Mouse (Mus musculus): ENCODE results near the gene Slc9a7. TPM values are rescaled to one million over a fixed set of nuclear protein-coding genes. Genes with fewer than 3 reads are reported as not detected.
A peak's percentile ranks its signal among the peaks of the same experiment; 100 is the strongest.

Gene Slc9a7
- polyA plus RNA-seq (2012; rRNA removed), result 0.29 and 0.52 TPM in 2 replicates

DNA sequence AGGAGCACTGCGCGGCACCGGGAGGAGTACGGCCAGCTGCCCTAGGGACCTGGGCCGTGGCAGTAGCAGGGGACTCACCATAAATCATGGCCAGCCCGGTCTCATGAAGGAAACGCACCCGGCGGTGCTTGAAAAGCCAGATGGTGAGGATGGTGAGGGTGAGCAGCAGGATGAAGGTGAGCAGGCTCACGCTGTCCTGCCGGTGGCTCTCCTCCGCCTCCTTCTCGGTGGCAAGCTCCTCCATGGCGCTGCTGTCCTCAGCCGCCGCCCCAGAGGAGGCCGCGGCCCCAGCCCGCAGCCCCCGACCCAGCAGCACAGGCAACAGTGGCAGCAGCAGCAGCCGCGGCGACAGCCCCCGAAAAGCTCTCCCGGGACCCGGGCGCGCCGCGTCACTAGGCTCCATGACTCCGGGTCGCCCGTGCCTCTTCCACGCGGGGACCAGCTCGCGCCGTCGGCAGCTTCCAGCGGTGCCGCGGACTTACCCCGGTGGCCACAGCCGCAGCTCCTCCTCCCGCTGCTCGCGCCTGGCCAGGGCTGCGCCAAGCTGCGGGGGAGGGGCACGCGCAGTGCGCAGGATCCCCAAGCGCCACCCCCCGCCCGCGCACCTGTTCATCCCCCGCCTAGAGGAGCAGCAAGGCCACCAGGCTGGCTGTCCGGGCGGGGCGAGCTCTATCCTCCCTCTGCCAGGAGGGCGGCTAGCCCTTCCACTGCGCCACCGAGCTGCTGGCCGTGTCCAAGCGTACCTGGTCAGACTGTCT is at the start of gene Slc9a7:
TSS of gene Slc9a7 (minus strand) at position 526 of the 758 bp plus-strand sequence.
- no peak for TF ChIP-seq POLR2A (IDR thresholded peaks at IDR 0.05; ENCODE audit: control insufficient read depth, low read depth, low read length)
- no peak for TF ChIP-seq CTCF (IDR thresholded peaks at IDR 0.05; ENCODE audit: control insufficient read depth, insufficient read depth, insufficient replicate concordance, low read depth, low read length)
- no peaks in the 10 kb centered on the region for H3K36me3 ChIP-seq (ENCODE audit: control insufficient read depth, insufficient read depth, low read length)
- no peaks in the 10 kb centered on the region for H3K4me1 ChIP-seq (ENCODE audit: control insufficient read depth, insufficient read depth, low read length)
- H3K27me3 ChIP-seq (ENCODE audit: control insufficient read depth, insufficient read depth, low read length), result no peaks in the 10 kb centered on the region
- peak within 1 kb of the TSS; percentile 83 for H3K4me3 ChIP-seq (ENCODE audit: control insufficient read depth, low read depth, low read length)
- H3K27ac ChIP-seq (ENCODE audit: control insufficient read depth, insufficient read depth, low read depth, low read length), result no peak within 1 kb of the TSS

GRCm38 (mm10) chrX:20335722-20336121 is 44.1 kb upstream of the Slc9a7 start:
- Histone ChIP-seq H3K27me3 (ENCODE audit: control insufficient read depth, insufficient read depth, low read length) (no peaks in the 10 kb centered on the region), H3K36me3 (ENCODE audit: control insufficient read depth, insufficient read depth, low read length) (no peaks in the 10 kb centered on the region)

DNA sequence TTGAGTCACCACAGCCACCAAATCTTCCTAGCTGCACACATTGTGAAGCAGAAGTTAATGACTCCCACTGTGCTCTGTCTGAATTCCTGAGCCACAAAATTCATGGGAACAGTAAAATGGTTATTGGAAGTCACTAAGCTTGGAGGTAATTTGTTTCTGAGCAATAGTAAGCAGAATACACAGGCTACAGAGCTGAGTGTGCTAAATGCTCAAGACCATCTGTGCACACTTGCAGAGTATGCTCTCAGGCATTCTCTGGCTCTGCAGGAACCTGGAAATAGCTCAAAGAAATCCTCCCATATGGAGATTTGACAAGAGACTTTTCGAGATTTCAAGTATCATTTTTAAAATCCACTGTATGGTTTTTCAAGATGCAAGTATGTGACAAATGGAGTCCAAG is 41.1 kb upstream of the Slc9a7 start:
- Histone ChIP-seq H3K4me3 (ENCODE audit: control insufficient read depth, low read depth, low read length) (no peak overlapping the region), H3K36me3 (ENCODE audit: control insufficient read depth, insufficient read depth, low read length) (no peaks in the 10 kb centered on the region), H3K4me1 (ENCODE audit: control insufficient read depth, insufficient read depth, low read length) (no peaks in the 10 kb centered on the region), H3K27me3 (ENCODE audit: control insufficient read depth, insufficient read depth, low read length) (no peaks in the 10 kb centered on the region), H3K27ac (ENCODE audit: control insufficient read depth, insufficient read depth, low read depth, low read length) (no peak overlapping the region)
- TF ChIP-seq CTCF (IDR thresholded peaks at IDR 0.05; ENCODE audit: control insufficient read depth, insufficient read depth, insufficient replicate concordance, low read depth, low read length) (no peak), POLR2A (IDR thresholded peaks at IDR 0.05; ENCODE audit: control insufficient read depth, low read depth, low read length) (no peak)

More at GRCm38 (mm10) chrX:20335722-20336121, 44.1 kb upstream of the Slc9a7 start:
- TF ChIP-seq POLR2A (IDR thresholded peaks at IDR 0.05; ENCODE audit: control insufficient read depth, low read depth, low read length) (no peak), CTCF (IDR thresholded peaks at IDR 0.05; ENCODE audit: control insufficient read depth, insufficient read depth, insufficient replicate concordance, low read depth, low read length) (no peak)
- H3K4me3 ChIP-seq (ENCODE audit: control insufficient read depth, low read depth, low read length), result no peak overlapping the region
- H3K4me1 ChIP-seq (ENCODE audit: control insufficient read depth, insufficient read depth, low read length), result no peaks in the 10 kb centered on the region
- no peak overlapping the region for H3K27ac ChIP-seq (ENCODE audit: control insufficient read depth, insufficient read depth, low read depth, low read length)

GRCm38 (mm10) chrX:20307215-20307614 is 15.6 kb upstream of the Slc9a7 start:
- no peak overlapping the region for H3K27ac ChIP-seq (ENCODE audit: control insufficient read depth, insufficient read depth, low read depth, low read length)
- H3K4me1 ChIP-seq (ENCODE audit: control insufficient read depth, insufficient read depth, low read length), result no peaks in the 10 kb centered on the region
- H3K4me3 ChIP-seq (ENCODE audit: control insufficient read depth, low read depth, low read length), result no peak overlapping the region
- no peaks in the 10 kb centered on the region for H3K36me3 ChIP-seq (ENCODE audit: control insufficient read depth, insufficient read depth, low read length)
- no peak for TF ChIP-seq POLR2A (IDR thresholded peaks at IDR 0.05; ENCODE audit: control insufficient read depth, low read depth, low read length)
- TF ChIP-seq CTCF (IDR thresholded peaks at IDR 0.05; ENCODE audit: control insufficient read depth, insufficient read depth, insufficient replicate concordance, low read depth, low read length), result no peak
- H3K27me3 ChIP-seq (ENCODE audit: control insufficient read depth, insufficient read depth, low read length), result no peaks in the 10 kb centered on the region

- Histone ChIP-seq H3K27me3 (ENCODE audit: control insufficient read depth, insufficient read depth, low read length) (no peaks in the 10 kb centered on the region), H3K27ac (ENCODE audit: control insufficient read depth, insufficient read depth, low read depth, low read length) (no peak overlapping the region), H3K4me1 (ENCODE audit: control insufficient read depth, insufficient read depth, low read length) (no peaks in the 10 kb centered on the region), H3K4me3 (ENCODE audit: control insufficient read depth, low read depth, low read length) (no peak overlapping the region), H3K36me3 (ENCODE audit: control insufficient read depth, insufficient read depth, low read length) (no peaks in the 10 kb centered on the region)
- TF ChIP-seq CTCF (IDR thresholded peaks at IDR 0.05; ENCODE audit: control insufficient read depth, insufficient read depth, insufficient replicate concordance, low read depth, low read length) (no peak), POLR2A (IDR thresholded peaks at IDR 0.05; ENCODE audit: control insufficient read depth, low read depth, low read length) (no peak)
These were observed 14.3 kb upstream of the Slc9a7 start for GRCm38 (mm10) chrX:20305941-20306340.

DNA sequence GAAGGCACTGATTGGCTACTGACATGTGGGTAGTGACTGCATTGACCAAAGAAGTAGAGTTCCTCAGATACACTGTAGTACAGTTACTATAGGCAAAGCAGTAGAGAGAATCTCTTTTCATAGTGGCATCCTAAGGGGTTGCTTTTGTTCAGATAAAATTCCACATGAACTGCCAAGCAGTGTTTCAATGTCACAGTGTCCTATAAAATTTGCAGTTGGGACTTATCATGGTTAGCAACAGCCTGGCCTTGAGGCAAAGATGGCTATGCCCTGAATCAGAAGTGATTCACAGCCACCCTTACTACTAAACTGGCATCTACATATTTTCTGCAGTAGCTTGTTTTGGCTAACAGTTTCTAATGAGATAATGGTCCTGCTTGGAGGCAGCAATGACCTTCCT is 11.7 kb upstream of the Slc9a7 start:
- no peaks in the 10 kb centered on the region for H3K4me1 ChIP-seq (ENCODE audit: control insufficient read depth, insufficient read depth, low read length)
- TF ChIP-seq POLR2A (IDR thresholded peaks at IDR 0.05; ENCODE audit: control insufficient read depth, low read depth, low read length) (no peak), CTCF (IDR thresholded peaks at IDR 0.05; ENCODE audit: control insufficient read depth, insufficient read depth, insufficient replicate concordance, low read depth, low read length) (no peak)
- no peak overlapping the region for H3K4me3 ChIP-seq (ENCODE audit: control insufficient read depth, low read depth, low read length)
- H3K27ac ChIP-seq (ENCODE audit: control insufficient read depth, insufficient read depth, low read depth, low read length), result no peak overlapping the region
- no peaks in the 10 kb centered on the region for H3K27me3 ChIP-seq (ENCODE audit: control insufficient read depth, insufficient read depth, low read length)
- H3K36me3 ChIP-seq (ENCODE audit: control insufficient read depth, insufficient read depth, low read length), result no peaks in the 10 kb centered on the region

DNA sequence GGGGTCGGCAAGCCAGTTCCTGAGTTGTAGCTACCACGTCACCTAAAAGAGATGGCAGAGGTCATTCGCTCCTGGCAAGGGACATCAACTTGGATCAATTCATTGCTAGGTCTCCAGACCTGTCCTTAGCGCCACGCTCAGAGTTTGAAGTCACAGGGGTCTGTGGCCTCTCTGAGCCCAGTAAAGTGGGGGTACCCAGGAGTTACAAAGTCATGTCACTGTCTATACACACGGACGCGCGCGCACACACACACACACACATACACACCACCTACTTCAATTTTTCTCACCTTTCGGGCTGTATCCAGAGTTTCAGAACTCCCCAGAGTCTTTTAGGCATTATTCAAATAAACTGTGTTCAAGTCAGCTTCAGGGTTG is 422 bp upstream of the Slc9a7 start:
- Histone ChIP-seq H3K4me1 (ENCODE audit: control insufficient read depth, insufficient read depth, low read length) (no peaks in the 10 kb centered on the region), H3K4me3 (ENCODE audit: control insufficient read depth, low read depth, low read length) (peak overlapping the region; percentile 83), H3K27me3 (ENCODE audit: control insufficient read depth, insufficient read depth, low read length) (no peaks in the 10 kb centered on the region), H3K36me3 (ENCODE audit: control insufficient read depth, insufficient read depth, low read length) (no peaks in the 10 kb centered on the region), H3K27ac (ENCODE audit: control insufficient read depth, insufficient read depth, low read depth, low read length) (no peak overlapping the region)
- TF ChIP-seq CTCF (IDR thresholded peaks at IDR 0.05; ENCODE audit: control insufficient read depth, insufficient read depth, insufficient replicate concordance, low read depth, low read length) (no peak), POLR2A (IDR thresholded peaks at IDR 0.05; ENCODE audit: control insufficient read depth, low read depth, low read length) (no peak)
